Mouse (Mus musculus) heart, postnatal 0 days (tissue): ENCODE measurements around the gene Dnal1.

Experiments used
- CTCF ChIP-seq: IDR thresholded peaks from 2 replicates; pipeline ENCODE4 v1.5.1; 2016; ENCODE audit warnings: antibody characterized with exemption, control low read depth, low read depth
- EP300 ChIP-seq: IDR thresholded peaks from 2 replicates; pipeline ENCODE4 v1.6.1; 2016; ENCODE audit warnings: antibody characterized with exemption, low read depth

- TF ChIP-seq CTCF: no peak
- no peak for TF ChIP-seq EP300
Measured at GRCm38 (mm10) chr12:84158156-84158555, 44.0 kb downstream of the Dnal1 start.
